Mouse (Mus musculus): Measurements from ENCODE around the gene Ttll4. TPM values are rescaled to one million over a fixed set of nuclear protein-coding genes. Genes with fewer than 3 reads are reported as not detected.

The Ttll4 gene
- polyA plus RNA-seq, 1 experiment: 5.1 TPM

- no peaks in the 10 kb centered on the region for H3K36me3 ChIP-seq (ENCODE audit: control insufficient read depth, insufficient read depth)
- H3K79me2 ChIP-seq (ENCODE audit: control insufficient read depth, insufficient read depth): no peaks in the 10 kb centered on the region
- H3K4me2 ChIP-seq (ENCODE audit: low read depth): no peak overlapping the region
- H3ac ChIP-seq (ENCODE audit: control insufficient read depth, insufficient read length): no peak overlapping the region
- H3K4me3 ChIP-seq: no peak overlapping the region
- no peaks in the 10 kb centered on the region for H3K27me3 ChIP-seq (ENCODE audit: control insufficient read depth, insufficient read depth, insufficient read length)
- TF ChIP-seq MYOG (IDR thresholded peaks at IDR 0.05; ENCODE audit: control insufficient read depth in 1 of 3, insufficient read depth in 1 of 3, insufficient read length in 2 of 3, low read depth in 2 of 3) (peak in 2 of 3 experiments; percentile 5 to 58), REST (IDR thresholded peaks at IDR 0.05; ENCODE audit: insufficient read depth, insufficient read length) (no peak), USF1 (IDR thresholded peaks at IDR 0.05; ENCODE audit: low read depth) (no peak), MYOD1 (IDR thresholded peaks at IDR 0.05; ENCODE audit: control insufficient read depth in 1 of 3, insufficient read length in 2 of 3, low read depth in 2 of 3) (peak in 1 of 3 experiments; percentile 18)
Measured at GRCm38 (mm10) chr1:74752150-74752549, 90.6 kb downstream of the Ttll4 start.

DNA sequence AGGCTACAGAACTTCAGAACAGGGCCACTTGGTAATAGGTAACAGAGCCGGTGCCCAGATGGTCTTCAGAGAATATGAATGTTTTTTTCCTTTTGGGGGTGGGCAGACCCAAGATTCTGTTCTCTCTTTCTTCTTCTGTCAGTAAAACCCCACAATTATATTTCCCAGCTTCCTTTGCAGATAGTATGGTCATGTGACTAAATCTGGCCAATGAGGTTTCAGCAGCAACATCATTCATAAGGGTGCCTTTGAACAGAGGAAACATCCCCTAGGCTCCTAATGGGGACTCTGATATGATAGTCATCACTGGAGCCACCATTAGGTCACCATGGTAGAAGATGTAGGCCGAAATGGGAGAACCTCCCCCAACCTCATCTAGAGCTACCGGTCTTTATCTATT, 91.3 kb downstream of the Ttll4 start:
- Histone ChIP-seq H3ac (ENCODE audit: control insufficient read depth, insufficient read length) (no peak overlapping the region), H3K27me3 (ENCODE audit: control insufficient read depth, insufficient read depth, insufficient read length) (no peaks in the 10 kb centered on the region), H3K79me2 (ENCODE audit: control insufficient read depth, insufficient read depth) (no peaks in the 10 kb centered on the region), H3K36me3 (ENCODE audit: control insufficient read depth, insufficient read depth) (no peaks in the 10 kb centered on the region), H3K4me2 (ENCODE audit: low read depth) (peak overlapping the region; percentile 44), H3K4me3 (no peak overlapping the region)
- TF ChIP-seq USF1 (IDR thresholded peaks at IDR 0.05; ENCODE audit: low read depth) (peak; percentile 40), MYOG (IDR thresholded peaks at IDR 0.05; ENCODE audit: control insufficient read depth in 1 of 3, insufficient read depth in 1 of 3, insufficient read length in 2 of 3, low read depth in 2 of 3) (no peak), MYOD1 (IDR thresholded peaks at IDR 0.05; ENCODE audit: control insufficient read depth in 1 of 3, insufficient read length in 2 of 3, low read depth in 2 of 3) (no peak)

Other genes starting within 250 kb of the Ttll4 start
- gene Cnot9, start 155.7 kb upstream of the Ttll4 start, polyA plus RNA-seq (2012; fragmentation: generic; extraction: Trizol): 24.4 TPM
- gene Plcd4, start 118.9 kb upstream of the Ttll4 start, polyA plus RNA-seq (2012; fragmentation: generic; extraction: Trizol): 0.12 TPM
- 2.9 TPM for gene Usp37, start 117.5 kb upstream of the Ttll4 start, polyA plus RNA-seq (2012; fragmentation: generic; extraction: Trizol)
- gene Zfp142, start 73.5 kb upstream of the Ttll4 start, polyA plus RNA-seq (2012; fragmentation: generic; extraction: Trizol): 7.1 TPM
- gene Bcs1l, start 73.5 kb upstream of the Ttll4 start, polyA plus RNA-seq (2012; fragmentation: generic; extraction: Trizol): 22.7 TPM
- 32.8 TPM for gene Rnf25, start 60.3 kb upstream of the Ttll4 start, polyA plus RNA-seq (2012; fragmentation: generic; extraction: Trizol)
- 5.2 TPM for gene Stk36, start 60.3 kb upstream of the Ttll4 start, polyA plus RNA-seq (2012; fragmentation: generic; extraction: Trizol)
- 0.42 TPM for gene Cyp27a1, start 51.8 kb downstream of the Ttll4 start, polyA plus RNA-seq (2012; fragmentation: generic; extraction: Trizol)
- gene Prkag3, start 87.5 kb downstream of the Ttll4 start, polyA plus RNA-seq (2012; fragmentation: generic; extraction: Trizol): 24.6 TPM
- 3.1 TPM for gene Wnt6, start 110.1 kb downstream of the Ttll4 start, polyA plus RNA-seq (2012; fragmentation: generic; extraction: Trizol)
- gene Wnt10a, start 129.8 kb downstream of the Ttll4 start, polyA plus RNA-seq (2012; fragmentation: generic; extraction: Trizol): 44.0 TPM
- 0.05 TPM for gene Cdk5r2, start 193.2 kb downstream of the Ttll4 start, polyA plus RNA-seq (2012; fragmentation: generic; extraction: Trizol)
- not detected for gene Fev, start 223.7 kb downstream of the Ttll4 start, polyA plus RNA-seq (2012; fragmentation: generic; extraction: Trizol)
- not detected for gene Cryba2, start 231.4 kb downstream of the Ttll4 start, polyA plus RNA-seq (2012; fragmentation: generic; extraction: Trizol)